Comparison of ENCODE assay signal across 8 mouse cellular contexts in the genomic region with DNA sequence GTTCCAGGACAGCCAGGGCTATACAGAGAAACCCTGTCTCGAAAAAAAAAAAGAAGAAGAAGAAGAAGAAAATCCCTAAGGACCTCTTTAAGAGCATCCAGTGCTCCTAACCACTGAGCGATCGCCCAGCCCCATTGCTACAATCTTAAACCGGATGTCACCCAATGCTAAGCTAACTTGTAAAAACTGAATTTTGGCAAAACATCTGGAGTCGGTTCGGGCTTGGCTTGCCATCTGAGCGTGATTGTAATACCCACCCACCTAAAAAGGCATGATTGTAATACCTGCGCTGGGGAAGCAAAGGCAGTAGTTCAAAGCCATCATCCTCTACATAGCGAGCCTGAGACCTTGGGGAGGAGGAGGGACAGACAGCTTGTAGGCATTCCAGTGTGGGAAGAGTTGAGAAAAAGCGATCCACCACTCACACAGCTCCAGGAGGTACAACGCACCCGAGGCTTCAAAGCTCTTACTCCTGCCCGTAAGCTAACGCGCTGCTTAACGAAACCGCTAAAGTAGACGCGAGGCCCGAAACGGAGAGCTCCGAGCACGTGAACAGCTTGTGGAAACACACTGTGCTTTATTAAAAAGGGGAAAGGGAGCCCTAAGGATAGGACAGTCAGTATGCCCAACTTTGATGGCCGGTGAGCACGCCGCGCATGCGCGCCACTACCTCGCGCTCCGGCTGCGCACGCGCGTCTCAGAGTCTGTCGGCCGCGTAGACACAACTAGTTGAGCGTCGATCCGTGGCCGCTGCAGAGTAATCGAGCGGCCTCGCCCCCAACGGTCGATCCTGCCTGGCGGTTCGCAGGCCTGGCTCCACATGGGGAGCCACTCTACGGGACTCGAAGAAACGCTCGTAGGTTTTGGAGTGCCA. TPM values are rescaled to one million over a fixed set of nuclear protein-coding genes. Genes with fewer than 3 reads are reported as not detected.
DNase-seq lines count a peak whose midpoint lies in the region; ATAC-seq and TF ChIP-seq lines count a peak whose summit lies in the region.

A gene (plus strand): TSS at position 705 of the 874 bp plus-strand sequence.

- H3K4me3 ChIP-seq in embryonic facial prominence, embryonic 13.5 days, result peak within 1 kb of the TSS; percentile 71
- peak within 1 kb of the TSS; percentile 72 for H3K4me3 ChIP-seq in heart, adult 2 months
- peak within 1 kb of the TSS; percentile 69 for H3K4me3 ChIP-seq in limb, embryonic 13.5 days
- H3K4me3 ChIP-seq in midbrain, embryonic 16.5 days (ENCODE audit: low read depth, low read length), result peak within 1 kb of the TSS; percentile 75

- WGBS in embryonic facial prominence, embryonic 13.5 days, result under 1% methylated on average over 54 of the region's 54 CpGs
- under 1% methylated on average over 54 of the region's 54 CpGs for WGBS in heart, adult 2 months
- WGBS in limb, embryonic 13.5 days, result under 1% methylated on average over 54 of the region's 54 CpGs
- WGBS in midbrain, embryonic 16.5 days, result 1% methylated on average over 54 of the region's 54 CpGs

- no peaks in the 10 kb centered on the region for H3K27me3 ChIP-seq in embryonic facial prominence, embryonic 13.5 days
- H3K27me3 ChIP-seq in heart, adult 2 months (ENCODE audit: control insufficient read depth, insufficient read depth, low read length), result no peaks in the 10 kb centered on the region
- H3K27me3 ChIP-seq in limb, embryonic 13.5 days, result no peaks in the 10 kb centered on the region
- H3K27me3 ChIP-seq in midbrain, embryonic 16.5 days (ENCODE audit: control insufficient read depth, insufficient read depth, low read depth, low read length), result no peaks in the 10 kb centered on the region

- peaks cover 23% of the 10 kb centered on the region for H3K4me1 ChIP-seq in embryonic facial prominence, embryonic 13.5 days
- peaks cover 4% of the 10 kb centered on the region; the same call in 1 of the 2 replicates for H3K4me1 ChIP-seq in heart, adult 2 months (ENCODE audit: control insufficient read depth, insufficient read depth, low read length)
- peaks cover 22% of the 10 kb centered on the region for H3K4me1 ChIP-seq in limb, embryonic 13.5 days
- H3K4me1 ChIP-seq in midbrain, embryonic 16.5 days (ENCODE audit: control insufficient read depth, insufficient read depth, low read length), result peaks cover 21% of the 10 kb centered on the region

- peak; percentile 93 for DNase-seq in 3134 (ENCODE audit: extremely low read depth, insufficient read length, low spot score)
- peak; percentile 93 for DNase-seq in adrenal gland, postnatal 36 days
- peak; percentile 92 to 94 for DNase-seq in heart, adult 2 months
- DNase-seq in kidney, adult 8-10 months, result peak; percentile 90 to 91
- peak; percentile 87 to 93 for DNase-seq in spleen, postnatal 10 days (ENCODE audit: low spot score in 2 of 2)

- TF ChIP-seq EP300 in heart, adult 2 months (IDR thresholded peaks at IDR 0.05; ENCODE audit: insufficient read depth, low read depth, low read length), result peak; percentile 39

- H3K9ac ChIP-seq in embryonic facial prominence, embryonic 13.5 days, result peak within 1 kb of the TSS; percentile 82
- H3K9ac ChIP-seq in heart, adult 2 months (ENCODE audit: low read depth, low read length), result peak within 1 kb of the TSS; percentile 65
- peak within 1 kb of the TSS; percentile 79 for H3K9ac ChIP-seq in limb, embryonic 13.5 days
- peak within 1 kb of the TSS; percentile 81 for H3K9ac ChIP-seq in midbrain, embryonic 16.5 days (ENCODE audit: low read depth, low read length)

- intact Hi-C loops in heart, adult 2 months (cut with DNase I), result no loop called here

- peak; percentile 95 for TF ChIP-seq POLR2A in heart, adult 2 months (IDR thresholded peaks at IDR 0.05; ENCODE audit: insufficient read depth, low read depth, low read length)

- no peaks in the 10 kb centered on the region for H3K79me2 ChIP-seq in heart, adult 2 months (replicated peaks; ENCODE audit: control insufficient read depth, insufficient read depth, low read length)

- H3K27ac ChIP-seq in embryonic facial prominence, embryonic 13.5 days, result peak within 1 kb of the TSS; percentile 94
- H3K27ac ChIP-seq in heart, adult 2 months, result peak within 1 kb of the TSS; percentile 92
- peak within 1 kb of the TSS; percentile 89 for H3K27ac ChIP-seq in limb, embryonic 13.5 days
- peak within 1 kb of the TSS; percentile 79 for H3K27ac ChIP-seq in midbrain, embryonic 16.5 days (ENCODE audit: low read length)

- H3K36me3 ChIP-seq in embryonic facial prominence, embryonic 13.5 days, result peaks cover 38% of the 10 kb centered on the region
- no peaks in the 10 kb centered on the region for H3K36me3 ChIP-seq in heart, adult 2 months (ENCODE audit: control insufficient read depth, insufficient read depth, low read length)
- H3K36me3 ChIP-seq in limb, embryonic 13.5 days, result peaks cover 39% of the 10 kb centered on the region
- H3K36me3 ChIP-seq in midbrain, embryonic 16.5 days (ENCODE audit: control insufficient read depth, insufficient read depth, low read length), result peaks cover 24% of the 10 kb centered on the region

- H3K4me2 ChIP-seq in embryonic facial prominence, embryonic 13.5 days, result peak within 1 kb of the TSS; percentile 85
- H3K4me2 ChIP-seq in limb, embryonic 13.5 days (replicated peaks), result peak within 1 kb of the TSS; percentile 86
- peak within 1 kb of the TSS; percentile 93 for H3K4me2 ChIP-seq in midbrain, embryonic 16.5 days (ENCODE audit: low read length)

- peak; percentile 77 for ATAC-seq in embryonic facial prominence, embryonic 13.5 days (ENCODE audit: insufficient number of reproducible peaks, insufficient read depth, low FRiP score, low TSS enrichment, low read depth)
- peak; percentile 93 for ATAC-seq in limb, embryonic 13.5 days (ENCODE audit: low FRiP score, low read depth)
- ATAC-seq in midbrain, embryonic 16.5 days, result peak; percentile 96

- peak; percentile 24; the same call in 1 of the 2 replicates for TF ChIP-seq CTCF in heart, adult 2 months (IDR thresholded peaks at IDR 0.05)

- H3K9me3 ChIP-seq in embryonic facial prominence, embryonic 13.5 days, result no peaks in the 10 kb centered on the region
- no peaks in the 10 kb centered on the region for H3K9me3 ChIP-seq in limb, embryonic 13.5 days
- H3K9me3 ChIP-seq in midbrain, embryonic 16.5 days (replicated peaks; ENCODE audit: control insufficient read depth, low read length, poor library complexity, severe bottlenecking), result no peaks in the 10 kb centered on the region

RNA-seq across cellular contexts. Expression of the gene that starts here (rescaled TPM):
- total RNA-seq in adrenal gland, postnatal 36 days (2021), result 10 to 100 TPM; 32.2 to 37.5 TPM
- 25.1 and 31.3 TPM in 2 replicates for polyA plus RNA-seq in embryonic facial prominence, embryonic 13.5 days (2015; fragmentation: Nextera tagmentation; extraction: Ambion mirVana)
- 10 to 100 TPM; 13.1 to 16.9 TPM for total RNA-seq in heart, adult 2 months (2021)
- 17.7 and 19.7 TPM in 2 replicates for polyA plus RNA-seq in heart, adult 2 months (2012; rRNA removed)
- polyA plus RNA-seq in limb, embryonic 13.5 days (2015; fragmentation: Nextera tagmentation; extraction: Ambion mirVana), result 27.3 and 28.0 TPM in 2 replicates
- polyA plus RNA-seq in midbrain, embryonic 16.5 days (2015; fragmentation: Nextera tagmentation; extraction: Ambion mirVana), result 36.4 and 36.5 TPM in 2 replicates

Comparison
In these comparisons a context has a peak if more than half of its experiments do, and no peak if none do; other contexts are left out.
1. Peak in every context shown above with its lines: DNase-seq, ATAC-seq, H3K4me3 ChIP-seq and H3K27ac ChIP-seq.